Mouse (Mus musculus): Measurements from ENCODE around the gene Oat.

Gene Oat

GRCm38 (mm10) chr7:132576116-132576650 is at the start of gene Oat:
TSS of gene Oat (minus strand) at chr7:132576398.
- in situ Hi-C loops (cut with MboI, MseI), result loop anchor here in 1 of 2 experiments (10.0 kb wide), 1 partner anchor 1021 kb away; no protein-coding TSS in a partner anchor

- in situ Hi-C loops (cut with MboI, MseI), result no loop called here
Measured at GRCm38 (mm10) chr7:132624161-132624560, 48.0 kb upstream of the Oat start.

GRCm38 (mm10) chr7:132619975-132620918 is 44.0 kb upstream of the Oat start:
- in situ Hi-C loops (cut with MboI, MseI), result loop anchor here in 1 of 2 experiments (5.0 kb wide), 1 partner anchor 1012 kb away; no protein-coding TSS in a partner anchor

GRCm38 (mm10) chr7:132619549-132619948 is 43.4 kb upstream of the Oat start:
- in situ Hi-C loops (cut with MboI, MseI), result loop anchor here in 1 of 2 experiments (5.0 kb wide), 1 partner anchor 1013 kb away; no protein-coding TSS in a partner anchor

- in situ Hi-C loops (cut with MboI, MseI), result loop anchor here in 1 of 2 experiments (5.0 kb wide), 1 partner anchor 1015 kb away; no protein-coding TSS in a partner anchor
Measured at GRCm38 (mm10) chr7:132617021-132617564, 40.9 kb upstream of the Oat start.

GRCm38 (mm10) chr7:132616391-132616790 is 40.2 kb upstream of the Oat start:
- in situ Hi-C loops (cut with MboI, MseI), result loop anchor here in 1 of 2 experiments (5.0 kb wide), 1 partner anchor 1016 kb away; no protein-coding TSS in a partner anchor

GRCm38 (mm10) chr7:132615346-132615745 is 39.1 kb upstream of the Oat start:
- in situ Hi-C loops (cut with MboI, MseI), result loop anchor here in 1 of 2 experiments (5.0 kb wide), 1 partner anchor 1017 kb away; no protein-coding TSS in a partner anchor

- in situ Hi-C loops (cut with MboI, MseI), result no loop called here
Measured at GRCm38 (mm10) chr7:132611530-132611929, 35.3 kb upstream of the Oat start.

- in situ Hi-C loops (cut with MboI, MseI), result no loop called here
Measured at GRCm38 (mm10) chr7:132610468-132611318, 34.5 kb upstream of the Oat start, which contains the start of gene Lhpp. TSS of gene Lhpp (plus strand) at chr7:132610638.

GRCm38 (mm10) chr7:132608316-132609020 is 32.3 kb upstream of the Oat start:
- in situ Hi-C loops (cut with MboI, MseI), result no loop called here

GRCm38 (mm10) chr7:132605689-132606088 is 29.5 kb upstream of the Oat start:
- in situ Hi-C loops (cut with MboI, MseI), result no loop called here

- in situ Hi-C loops (cut with MboI, MseI), result no loop called here
Measured at GRCm38 (mm10) chr7:132604720-132605119, 28.5 kb upstream of the Oat start.

- in situ Hi-C loops (cut with MboI, MseI), result no loop called here
Measured at GRCm38 (mm10) chr7:132600926-132601325, 24.7 kb upstream of the Oat start.

GRCm38 (mm10) chr7:132600026-132600425 is 23.8 kb upstream of the Oat start:
- in situ Hi-C loops (cut with MboI, MseI), result no loop called here

GRCm38 (mm10) chr7:132599071-132599975 is 23.1 kb upstream of the Oat start, which contains the start of gene Nkx1-2:
TSS of gene Nkx1-2 (minus strand) at chr7:132599637.
- in situ Hi-C loops (cut with MboI, MseI), result no loop called here

- in situ Hi-C loops (cut with MboI, MseI), result no loop called here
Measured at GRCm38 (mm10) chr7:132597251-132598041, 21.2 kb upstream of the Oat start.

GRCm38 (mm10) chr7:132596557-132597250 is 20.5 kb upstream of the Oat start:
- in situ Hi-C loops (cut with MboI, MseI), result no loop called here

GRCm38 (mm10) chr7:132595787-132596186 is 19.6 kb upstream of the Oat start:
- in situ Hi-C loops (cut with MboI, MseI), result no loop called here
